Mouse (Mus musculus) thymus, postnatal 0 days (tissue): ENCODE data around the gene Acss3. TPM values are rescaled to one million over a fixed set of nuclear protein-coding genes. Genes with fewer than 3 reads are reported as not detected.

Source experiments
- polyA plus RNA-seq: library from polyadenylated mRNA; unstranded; fragments of >200 nt; fragmentation: Nextera tagmentation; extraction: Ambion mirVana; gene quantifications from 2 replicates; pipeline ENCODE4 v1.2.1, GENCODE M21; 2015

Gene Acss3
- polyA plus RNA-seq, 1 experiment from 2014 or later: 0.13 TPM

Other genes starting within 250 kb of the Acss3 start
- 0.60 and 1.1 TPM in 2 replicates for gene Lin7a, start 148.0 kb upstream of the Acss3 start, polyA plus RNA-seq